Mouse (Mus musculus): Measurements from ENCODE around the gene Yeats4. TPM values are rescaled to one million over a fixed set of nuclear protein-coding genes. Genes with fewer than 3 reads are reported as not detected.

Yeats4 gene
- total RNA-seq, 4 experiments from 2014 or later: 42.5 to 47.6 (median 45.6) TPM

- DNase-seq (ENCODE audit: low spot score in 2 of 2): no peak
Observed at GRCm38 (mm10) chr10:117202981-117203557, 21.2 kb downstream of the Yeats4 start.

GRCm38 (mm10) chr10:117199701-117200100, 24.6 kb downstream of the Yeats4 start:
- DNase-seq (ENCODE audit: low spot score in 2 of 2): no peak

- DNase-seq (ENCODE audit: low spot score in 2 of 2): no peak
Observed at GRCm38 (mm10) chr10:117196696-117197095, 27.6 kb downstream of the Yeats4 start.

- DNase-seq (ENCODE audit: low spot score in 2 of 2): no peak
Observed at GRCm38 (mm10) chr10:117195748-117196147, 28.6 kb downstream of the Yeats4 start.

GRCm38 (mm10) chr10:117195005-117195404, 29.3 kb downstream of the Yeats4 start:
- DNase-seq (ENCODE audit: low spot score in 2 of 2): no peak

- DNase-seq (ENCODE audit: low spot score in 2 of 2): no peak
Observed at GRCm38 (mm10) chr10:117193364-117193763, 30.9 kb downstream of the Yeats4 start.

GRCm38 (mm10) chr10:117185399-117186089, 38.8 kb downstream of the Yeats4 start:
- no peak for DNase-seq (ENCODE audit: low spot score in 2 of 2)

GRCm38 (mm10) chr10:117181098-117181497, 43.2 kb downstream of the Yeats4 start:
- no peak for DNase-seq (ENCODE audit: low spot score in 2 of 2)

GRCm38 (mm10) chr10:117174645-117175044, 49.7 kb downstream of the Yeats4 start:
- no peak for DNase-seq (ENCODE audit: low spot score in 2 of 2)

- no peak for DNase-seq (ENCODE audit: low spot score in 2 of 2)
Observed at GRCm38 (mm10) chr10:117173566-117174438, 50.5 kb downstream of the Yeats4 start.

- no peak for DNase-seq (ENCODE audit: low spot score in 2 of 2)
Observed at GRCm38 (mm10) chr10:117173111-117173510, 51.2 kb downstream of the Yeats4 start.

GRCm38 (mm10) chr10:117172069-117172468, 52.2 kb downstream of the Yeats4 start:
- DNase-seq (ENCODE audit: low spot score in 2 of 2): no peak

GRCm38 (mm10) chr10:117166785-117167425, 57.4 kb downstream of the Yeats4 start:
- no peak for DNase-seq (ENCODE audit: low spot score in 2 of 2)

Other genes starting within 250 kb of the Yeats4 start
- gene Best3, start 238.2 kb downstream of the Yeats4 start, total RNA-seq (2022): under 1 TPM in 3 of 4 experiments, not detected in 1; 0.11 to 0.26 (median 0.25) TPM
- under 1 TPM in 2 of 4 experiments, not detected in 2; 0.26 to 0.34 TPM for gene Lrrc10, start 179.2 kb downstream of the Yeats4 start, total RNA-seq (2022)
- 100 to 1,000 TPM; 148 to 155 (median 154) TPM for gene Cct2, start 160.7 kb downstream of the Yeats4 start, total RNA-seq (2022)
- 10 to 100 TPM; 36.9 to 39.4 (median 38.6) TPM for gene Frs2, start 76.0 kb downstream of the Yeats4 start, total RNA-seq (2022)
- not detected for gene 9530003J23Rik, start 14.2 kb upstream of the Yeats4 start, total RNA-seq (2022)
- gene Lyz2, start 57.8 kb upstream of the Yeats4 start, total RNA-seq (2022): 100 to 1,000 TPM in 2 of 4 experiments, 10 to 100 TPM in 2; 15.6 to 138 (median 65.3) TPM
- 10 to 100 TPM in 2 of 4 experiments, 1 to 10 TPM in 2; 1.4 to 13.6 (median 6.2) TPM for gene Lyz1, start 68.4 kb upstream of the Yeats4 start, total RNA-seq (2022)
- 100 to 1,000 TPM in 2 of 4 experiments, 10 to 100 TPM in 2; 86.2 to 103 (median 96.1) TPM for gene Cpsf6, start 155.5 kb upstream of the Yeats4 start, total RNA-seq (2022)